Comparison of ENCODE assay signal across 8 mouse cellular contexts in genomic region chr9:65909301-65909801, GRCm38 (mm10). TPM values are rescaled to one million over a fixed set of nuclear protein-coding genes. Genes with fewer than 3 reads are reported as not detected.
A peak's percentile ranks its signal among the peaks of the same experiment; 100 is the strongest.
DNase-seq lines count a peak whose midpoint lies in the region; ATAC-seq and TF ChIP-seq lines count a peak whose summit lies in the region.

No protein-coding gene starts in this region.

- no peaks in the 10 kb centered on the region for H3K9me3 ChIP-seq in ES-Bruce4 (replicated peaks; ENCODE audit: control insufficient read depth, insufficient read depth, low read length, poor library complexity, severe bottlenecking)
- H3K9me3 ChIP-seq in erythroblast, embryonic 14.5 days (ENCODE audit: control insufficient read depth, low read length) = no peaks in the 10 kb centered on the region

- intact Hi-C loops in left cerebral cortex, adult 2 months (cut with DNase I) = loop anchor here (2.0 kb wide), 3 partner anchors 25 to 215 kb away; partner anchors contain the start of gene Ppib

- H3K27me3 ChIP-seq in ES-Bruce4 (ENCODE audit: control insufficient read depth, insufficient read depth, low read length, poor library complexity, severe bottlenecking) = no peaks in the 10 kb centered on the region
- H3K27me3 ChIP-seq in erythroblast, embryonic 14.5 days (ENCODE audit: control insufficient read depth) = no peaks in the 10 kb centered on the region

- H3K4me1 ChIP-seq in ES-Bruce4 (ENCODE audit: control insufficient read depth, insufficient read depth, low read length) = no peaks in the 10 kb centered on the region
- H3K4me1 ChIP-seq in erythroblast, embryonic 14.5 days (ENCODE audit: control insufficient read depth) = peaks cover 27% of the 10 kb centered on the region

- no peak for TF ChIP-seq POLR2A in ES-Bruce4 (IDR thresholded peaks at IDR 0.05; ENCODE audit: insufficient read depth, low read length)

- no peak for TF ChIP-seq EP300 in ES-Bruce4 (IDR thresholded peaks at IDR 0.05; ENCODE audit: insufficient read depth, low read depth, low read length)

- peak; percentile 3 for TF ChIP-seq CTCF in ES-Bruce4 (IDR thresholded peaks at IDR 0.05; ENCODE audit: low read depth, low read length)
- TF ChIP-seq CTCF in left cerebral cortex, adult 2 months (IDR thresholded peaks at IDR 0.05) = peak; percentile 3

- peak overlapping the region; percentile 89 for H3K9ac ChIP-seq in ES-Bruce4 (ENCODE audit: low read depth, poor library complexity, severe bottlenecking)

- H3K27ac ChIP-seq in ES-Bruce4 (ENCODE audit: insufficient read depth, low read length) = peak overlapping the region; percentile 76
- peak overlapping the region; percentile 88 for H3K27ac ChIP-seq in left cerebral cortex, adult 2 months

- H3K36me3 ChIP-seq in ES-Bruce4 (ENCODE audit: control insufficient read depth, insufficient read depth, low read length, poor library complexity, severe bottlenecking) = peaks cover 3% of the 10 kb centered on the region; the same call in 1 of the 2 replicates
- H3K36me3 ChIP-seq in erythroblast, embryonic 14.5 days (ENCODE audit: control insufficient read depth) = peaks cover 37% of the 10 kb centered on the region

- DNase-seq in adrenal gland, postnatal 36 days = peak; percentile 60 to 71
- DNase-seq in left cerebral cortex, adult 2 months (ENCODE audit: extremely low spot score in 1 of 2, low spot score in 2 of 2) = peak in 1 of 2 experiments; percentile 51
- DNase-seq in lung, postnatal 36 days = peak; percentile 61
- DNase-seq in right cerebral cortex, postnatal 25 days = peak; percentile 55
- peak; percentile 58 for DNase-seq in urinary bladder, postnatal 14 days (ENCODE audit: low spot score)

- peak; percentile 50 to 69 for ATAC-seq in hematopoietic stem cell, adult 5-6 weeks (replicated peaks in 1 of 2; ENCODE audit: insufficient read depth in 1 of 2, low FRiP score in 2 of 2, low TSS enrichment in 1 of 2, low read depth in 1 of 2, poor library complexity in 2 of 2, severe bottlenecking in 2 of 2)

- H3K4me3 ChIP-seq in ES-Bruce4 (ENCODE audit: low read depth, low read length) = peak overlapping the region; percentile 92
- peak overlapping the region; percentile 92 for H3K4me3 ChIP-seq in erythroblast, embryonic 14.5 days (replicated peaks)
- H3K4me3 ChIP-seq in left cerebral cortex, adult 2 months = peak overlapping the region; percentile 85

RNA-seq across cellular contexts. Expression of gene Csnk1g1, which starts 0.6 kb away (rescaled TPM):
- polyA plus RNA-seq in ES-Bruce4 (2011; ENCODE audit: insufficient read depth, insufficient read length, low read depth, missing spikeins) = 56.1 and 69.5 TPM in 2 replicates
- 10 to 100 TPM; 17.8 to 18.6 TPM for total RNA-seq in adrenal gland, postnatal 36 days (2021)
- polyA plus RNA-seq in erythroblast, embryonic 14.5 days (2012) = 0.10 and 0.24 TPM in 2 replicates
- total RNA-seq in hematopoietic stem cell, adult 5-6 weeks (2017) = 42.0 and 51.1 TPM in 2 replicates
- 10 to 100 TPM; 42.3 to 47.1 TPM for total RNA-seq in left cerebral cortex, adult 2 months (2021)

RNA-seq across cellular contexts. Expression of gene Trip4, which starts 0.8 kb away (rescaled TPM):
- 31.0 and 37.4 TPM in 2 replicates for polyA plus RNA-seq in ES-Bruce4 (2011; ENCODE audit: insufficient read depth, insufficient read length, low read depth, missing spikeins)
- 10 to 100 TPM; 33.2 to 45.0 TPM for total RNA-seq in adrenal gland, postnatal 36 days (2021)
- 0.06 and 0.07 TPM in 2 replicates for polyA plus RNA-seq in erythroblast, embryonic 14.5 days (2012)
- total RNA-seq in hematopoietic stem cell, adult 5-6 weeks (2017) = 24.4 and 24.5 TPM in 2 replicates
- 10 to 100 TPM; 34.3 to 36.6 TPM for total RNA-seq in left cerebral cortex, adult 2 months (2021)

RNA-seq across cellular contexts. Expression of gene Pclaf, which starts 19.3 kb away (rescaled TPM):
- polyA plus RNA-seq in ES-Bruce4 (2011; ENCODE audit: insufficient read depth, insufficient read length, low read depth, missing spikeins) = 73.7 and 76.4 TPM in 2 replicates
- total RNA-seq in adrenal gland, postnatal 36 days (2021) = 1 to 10 TPM; 3.3 to 4.4 TPM
- polyA plus RNA-seq in erythroblast, embryonic 14.5 days (2012) = 0.32 and 0.60 TPM in 2 replicates
- total RNA-seq in hematopoietic stem cell, adult 5-6 weeks (2017) = 114 and 135 TPM in 2 replicates
- total RNA-seq in left cerebral cortex, adult 2 months (2021) = not detected

Comparison
In these comparisons a context has a peak if more than half of its experiments do, and no peak if none do; other contexts are left out.
1. RNA of gene Pclaf, which starts 19.3 kb away (total RNA-seq): 114 to 135 TPM in hematopoietic stem cell, adult 5-6 weeks; 3.3 to 4.4 TPM in adrenal gland, postnatal 36 days and not detected in left cerebral cortex, adult 2 months; every median in the first group is over 10 times any median in the second.
2. Peak in every context shown above with its lines, with median percentiles within 50 percentile points of each other: H3K4me3 ChIP-seq.